Mouse (Mus musculus): ENCODE data around the gene Pex14.

Gene Pex14

GRCm38 (mm10) chr4:148955131-148955813, 144.4 kb downstream of the Pex14 start:
- no peak for DNase-seq (ENCODE audit: extremely low spot score, low read depth, low spot score)

GRCm38 (mm10) chr4:148952328-148953222, 147.1 kb downstream of the Pex14 start:
- no peak for DNase-seq (ENCODE audit: extremely low spot score, low read depth, low spot score)

- DNase-seq (ENCODE audit: extremely low spot score, low read depth, low spot score) = no peak
Observed at GRCm38 (mm10) chr4:148951821-148952291, 147.8 kb downstream of the Pex14 start.

- DNase-seq (ENCODE audit: extremely low spot score, low read depth, low spot score) = no peak
Observed at GRCm38 (mm10) chr4:148950932-148951650, 148.6 kb downstream of the Pex14 start.

- DNase-seq (ENCODE audit: extremely low spot score, low read depth, low spot score) = no peak
Observed at GRCm38 (mm10) chr4:148950487-148950886, 149.2 kb downstream of the Pex14 start.

GRCm38 (mm10) chr4:148947833-148948388, 151.8 kb downstream of the Pex14 start:
- DNase-seq (ENCODE audit: extremely low spot score, low read depth, low spot score) = no peak

GRCm38 (mm10) chr4:148946071-148946470, 153.6 kb downstream of the Pex14 start:
- DNase-seq (ENCODE audit: extremely low spot score, low read depth, low spot score) = no peak

- DNase-seq (ENCODE audit: extremely low spot score, low read depth, low spot score) = no peak
Observed at GRCm38 (mm10) chr4:148945476-148945881, 154.2 kb downstream of the Pex14 start.

GRCm38 (mm10) chr4:148943099-148943498, 156.6 kb downstream of the Pex14 start:
- DNase-seq (ENCODE audit: extremely low spot score, low read depth, low spot score) = no peak

- DNase-seq (ENCODE audit: extremely low spot score, low read depth, low spot score) = no peak
Observed at GRCm38 (mm10) chr4:148941321-148941720, 158.4 kb downstream of the Pex14 start.

GRCm38 (mm10) chr4:148940674-148941211, 158.9 kb downstream of the Pex14 start:
- DNase-seq (ENCODE audit: extremely low spot score, low read depth, low spot score) = no peak

- no peak for DNase-seq (ENCODE audit: extremely low spot score, low read depth, low spot score)
Observed at GRCm38 (mm10) chr4:148938546-148938945, 161.1 kb downstream of the Pex14 start.

- DNase-seq (ENCODE audit: extremely low spot score, low read depth, low spot score) = no peak
Observed at GRCm38 (mm10) chr4:148936727-148937126, 162.9 kb downstream of the Pex14 start.

- DNase-seq (ENCODE audit: extremely low spot score, low read depth, low spot score) = no peak
Observed at GRCm38 (mm10) chr4:148936111-148936510, 163.6 kb downstream of the Pex14 start.

- DNase-seq (ENCODE audit: extremely low spot score, low read depth, low spot score) = no peak
Observed at GRCm38 (mm10) chr4:148935211-148935610, 164.5 kb downstream of the Pex14 start.

GRCm38 (mm10) chr4:148933109-148933508, 166.6 kb downstream of the Pex14 start:
- DNase-seq (ENCODE audit: extremely low spot score, low read depth, low spot score) = no peak

GRCm38 (mm10) chr4:148930721-148931229, 168.9 kb downstream of the Pex14 start:
- no peak for DNase-seq (ENCODE audit: extremely low spot score, low read depth, low spot score)

GRCm38 (mm10) chr4:148928876-148929275, 170.8 kb downstream of the Pex14 start:
- DNase-seq (ENCODE audit: extremely low spot score, low read depth, low spot score) = no peak

GRCm38 (mm10) chr4:148928316-148928715, 171.4 kb downstream of the Pex14 start:
- DNase-seq (ENCODE audit: extremely low spot score, low read depth, low spot score) = no peak

- no peak for DNase-seq (ENCODE audit: extremely low spot score, low read depth, low spot score)
Observed at GRCm38 (mm10) chr4:148926459-148926858, 173.2 kb downstream of the Pex14 start.

All from hindlimb bud, embryonic 11.5 days (tissue).